Comparison of ENCODE assay signal across 18 mouse cellular contexts in the genomic region with DNA sequence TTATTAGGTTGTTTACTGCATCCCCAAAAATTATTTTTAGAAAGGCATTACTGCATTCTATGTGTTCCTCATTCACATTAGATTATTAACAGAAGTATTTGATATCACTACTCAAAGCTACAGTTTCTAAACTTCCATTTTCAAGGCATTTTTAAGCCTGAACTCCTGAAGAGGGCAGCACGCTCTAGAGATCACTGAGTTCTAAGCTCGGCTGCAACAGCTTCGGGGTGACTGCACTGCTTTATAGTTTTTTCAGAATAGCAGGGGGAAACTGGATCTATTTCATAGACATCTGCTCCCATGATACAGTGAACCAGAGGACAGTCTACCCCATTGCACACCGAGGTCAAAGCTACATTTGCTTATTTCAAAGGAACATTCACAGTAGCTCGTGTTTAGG. TPM values are rescaled to one million over a fixed set of nuclear protein-coding genes. Genes with fewer than 3 reads are reported as not detected.
A peak's percentile ranks its signal among the peaks of the same experiment; 100 is the strongest.
DNase-seq lines count a peak whose midpoint lies in the region; ATAC-seq and TF ChIP-seq lines count a peak whose summit lies in the region.
"Had no signal": no experiment of that assay in that cellular context is flagged by ENCODE, and none has a peak within 500 bp of the region (broad histone marks: within the 10 kb centered on the region; RNA-seq: fewer than 3 reads in every experiment).

No protein-coding gene starts in this region.

- no peak for TF ChIP-seq EP300 in liver, postnatal 0 days (IDR thresholded peaks at IDR 0.05; ENCODE audit: low read depth)

- peak; percentile 37 for DNase-seq in embryo, embryonic 10.5 days (ENCODE audit: low spot score)
- DNase-seq in embryo, embryonic 10 days (ENCODE audit: low spot score), result no peak
- DNase-seq in liver, postnatal 0 days, result no peak
- DNase-seq in liver, result no peak
- peak; percentile 25 for DNase-seq in NIH3T3 (ENCODE audit: low read depth)
- no peak for DNase-seq in urinary bladder, adult 18-20 months (ENCODE audit: low spot score in 2 of 2)
- DNase-seq: adrenal gland, postnatal 36 days; cerebellum, postnatal 25 days; heart, adult 18-20 months; heart, postnatal 14 days; right cerebral cortex, adult 18-20 months; spleen, adult 18-20 months; thymus, postnatal 14 days had no signal

- no peak overlapping the region for H3K4me3 ChIP-seq in intestine, postnatal 0 days (ENCODE audit: low read depth, low read length)
- no peak overlapping the region for H3K4me3 ChIP-seq in intestine, embryonic 16.5 days (ENCODE audit: low read length)
- H3K4me3 ChIP-seq in liver, postnatal 0 days (ENCODE audit: low read depth, low read length), result no peak overlapping the region
- H3K4me3 ChIP-seq: forebrain, embryonic 12.5 days; hindbrain, embryonic 15.5 days had no signal

- peak; percentile 46 for TF ChIP-seq CTCF in intestine, postnatal 0 days (IDR thresholded peaks at IDR 0.05; ENCODE audit: low read depth)
- peak; percentile 23; the same call in 1 of the 2 replicates for TF ChIP-seq CTCF in liver, postnatal 0 days (IDR thresholded peaks at IDR 0.05; ENCODE audit: low read depth)

- WGBS in intestine, postnatal 0 days, result 73% methylated on average over 5 of the region's 5 CpGs
- WGBS in intestine, embryonic 16.5 days, result 74% methylated on average over 5 of the region's 5 CpGs
- 68% methylated on average over 5 of the region's 5 CpGs for WGBS in liver, postnatal 0 days (ENCODE audit: insufficient replicate concordance)

- H3K36me3 ChIP-seq in intestine, postnatal 0 days (ENCODE audit: control insufficient read depth, insufficient read depth), result no peaks in the 10 kb centered on the region
- no peaks in the 10 kb centered on the region for H3K36me3 ChIP-seq in intestine, embryonic 16.5 days (ENCODE audit: control insufficient read depth, insufficient read depth, low read length)
- no peaks in the 10 kb centered on the region for H3K36me3 ChIP-seq in liver, postnatal 0 days (replicated peaks; ENCODE audit: insufficient read depth, low read length)
- H3K36me3 ChIP-seq: forebrain, embryonic 12.5 days; hindbrain, embryonic 15.5 days had no signal

- ATAC-seq in intestine, postnatal 0 days, result no peak
- ATAC-seq in intestine, embryonic 16.5 days, result no peak
- ATAC-seq in liver, postnatal 0 days, result no peak

- no peak overlapping the region for H3K4me2 ChIP-seq in intestine, postnatal 0 days (replicated peaks; ENCODE audit: low read depth)
- H3K4me2 ChIP-seq in intestine, embryonic 16.5 days (ENCODE audit: low read depth, low read length), result no peak overlapping the region
- H3K4me2 ChIP-seq in liver, postnatal 0 days (ENCODE audit: low read depth, low read length), result no peak overlapping the region
- H3K4me2 ChIP-seq: forebrain, embryonic 12.5 days; hindbrain, embryonic 15.5 days had no signal

- H3K9ac ChIP-seq in intestine, postnatal 0 days (ENCODE audit: low read depth, low read length), result no peak overlapping the region
- H3K9ac ChIP-seq in intestine, embryonic 16.5 days (ENCODE audit: low read depth, low read length), result no peak overlapping the region
- no peak overlapping the region for H3K9ac ChIP-seq in liver, postnatal 0 days (replicated peaks)
- H3K9ac ChIP-seq: forebrain, embryonic 12.5 days; hindbrain, embryonic 15.5 days; liver, embryonic 14.5 days had no signal

- no peaks in the 10 kb centered on the region for H3K9me3 ChIP-seq in intestine, postnatal 0 days (ENCODE audit: control insufficient read depth)
- H3K9me3 ChIP-seq in intestine, embryonic 16.5 days (ENCODE audit: control insufficient read depth, low read length), result no peaks in the 10 kb centered on the region
- no peaks in the 10 kb centered on the region for H3K9me3 ChIP-seq in liver, postnatal 0 days (ENCODE audit: low read length)
- H3K9me3 ChIP-seq: forebrain, embryonic 12.5 days; hindbrain, embryonic 15.5 days had no signal

- no peaks in the 10 kb centered on the region for H3K4me1 ChIP-seq in intestine, postnatal 0 days (replicated peaks; ENCODE audit: control insufficient read depth, insufficient read depth, low read length)
- H3K4me1 ChIP-seq in intestine, embryonic 16.5 days (ENCODE audit: control insufficient read depth, insufficient read depth, low read length), result no peaks in the 10 kb centered on the region
- H3K4me1 ChIP-seq in liver, postnatal 0 days (ENCODE audit: insufficient read depth), result no peaks in the 10 kb centered on the region
- H3K4me1 ChIP-seq: forebrain, embryonic 12.5 days; hindbrain, embryonic 15.5 days had no signal

- no peak overlapping the region for H3K27ac ChIP-seq in intestine, postnatal 0 days (ENCODE audit: low read depth, low read length)
- H3K27ac ChIP-seq in intestine, embryonic 16.5 days (ENCODE audit: low read length), result no peak overlapping the region
- H3K27ac ChIP-seq in liver, postnatal 0 days (ENCODE audit: low read depth), result no peak overlapping the region
- H3K27ac ChIP-seq: forebrain, embryonic 12.5 days; hindbrain, embryonic 15.5 days; liver, embryonic 14.5 days had no signal

- no peaks in the 10 kb centered on the region for H3K27me3 ChIP-seq in intestine, postnatal 0 days (replicated peaks; ENCODE audit: control insufficient read depth, insufficient read depth, low read length)
- no peaks in the 10 kb centered on the region for H3K27me3 ChIP-seq in intestine, embryonic 16.5 days (replicated peaks; ENCODE audit: control insufficient read depth, insufficient read depth, low read length)
- no peaks in the 10 kb centered on the region for H3K27me3 ChIP-seq in liver, postnatal 0 days (ENCODE audit: insufficient read depth, low read length)
- H3K27me3 ChIP-seq: forebrain, embryonic 12.5 days; hindbrain, embryonic 15.5 days had no signal

RNA-seq across cellular contexts. Expression of a gene that starts 29.6 kb away (rescaled TPM):
- 20.4 and 21.3 TPM in 2 replicates for polyA plus RNA-seq in intestine, postnatal 0 days (2015; fragmentation: Nextera tagmentation; extraction: Ambion mirVana)
- 24.4 and 26.8 TPM in 2 replicates for polyA plus RNA-seq in intestine, embryonic 16.5 days (2015; fragmentation: Nextera tagmentation; extraction: Ambion mirVana)
- 8.2 and 9.1 TPM in 2 replicates for polyA plus RNA-seq in liver, postnatal 0 days (2015; fragmentation: Nextera tagmentation; extraction: Ambion mirVana)

Comparison
In these comparisons a context has a peak if more than half of its experiments do, and no peak if none do; other contexts are left out.
1. DNase-seq: peak in embryo, embryonic 10.5 days (single experiment) and NIH3T3 (single experiment); none in embryo, embryonic 10 days (single experiment), liver, postnatal 0 days (single experiment), liver (single experiment) and urinary bladder, adult 18-20 months (0 of 2).